Mouse (Mus musculus): ENCODE data around the gene Mettl25.

The Mettl25 gene

GRCm38 (mm10) chr10:105753831-105754605, 87.2 kb downstream of the Mettl25 start:
- in situ Hi-C loops (cut with MseI, MboI) = no loop called here

- in situ Hi-C loops (cut with MseI, MboI) = no loop called here
Observed at GRCm38 (mm10) chr10:105746019-105746418, 95.2 kb downstream of the Mettl25 start.

DNA sequence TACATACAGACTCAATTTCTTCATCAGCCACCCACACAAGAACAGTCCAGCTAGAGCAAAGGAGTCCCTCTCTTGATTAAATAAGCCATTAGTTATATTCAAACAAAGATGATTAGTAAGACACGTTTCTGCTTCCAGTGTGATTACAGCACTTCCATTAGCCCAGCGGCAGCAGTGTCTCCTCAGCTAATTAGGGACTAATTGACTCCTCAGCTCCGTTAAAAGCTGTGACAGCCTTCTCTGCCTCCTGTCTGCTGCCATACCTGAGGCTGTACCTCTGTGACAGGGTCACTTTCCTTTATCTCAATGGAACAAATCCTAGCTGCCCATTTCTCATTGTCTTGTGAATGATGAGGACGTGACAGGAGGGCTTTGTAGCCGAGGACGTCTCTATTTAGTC, 99.4 kb downstream of the Mettl25 start:
- in situ Hi-C loops (cut with MseI, MboI) = no loop called here

DNA sequence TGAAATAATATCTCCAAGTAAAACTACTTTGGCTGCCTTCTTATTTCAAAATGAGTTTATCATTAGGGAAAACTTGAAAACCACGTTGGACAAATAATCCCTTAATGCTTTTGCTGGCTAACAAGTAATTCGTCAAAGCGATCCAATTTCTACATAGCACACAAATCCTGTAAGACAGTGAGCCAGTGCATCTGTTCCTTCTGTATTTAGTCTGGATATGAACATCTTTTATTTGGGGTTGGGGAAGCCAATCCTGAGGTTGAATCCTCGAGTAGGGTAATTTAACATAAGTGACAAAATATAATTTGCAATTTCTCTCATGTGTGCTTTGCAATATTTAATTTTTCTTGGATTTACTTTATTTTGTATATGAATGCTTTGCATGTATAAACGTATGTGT, 102.2 kb downstream of the Mettl25 start:
- in situ Hi-C loops (cut with MseI, MboI) = no loop called here

- in situ Hi-C loops (cut with MseI, MboI) = no loop called here
Observed at GRCm38 (mm10) chr10:105727798-105728197, 113.4 kb downstream of the Mettl25 start.

GRCm38 (mm10) chr10:105727353-105727752, 113.8 kb downstream of the Mettl25 start:
- in situ Hi-C loops (cut with MseI, MboI) = no loop called here

GRCm38 (mm10) chr10:105714844-105715243, 126.3 kb downstream of the Mettl25 start:
- in situ Hi-C loops (cut with MseI, MboI) = no loop called here

DNA sequence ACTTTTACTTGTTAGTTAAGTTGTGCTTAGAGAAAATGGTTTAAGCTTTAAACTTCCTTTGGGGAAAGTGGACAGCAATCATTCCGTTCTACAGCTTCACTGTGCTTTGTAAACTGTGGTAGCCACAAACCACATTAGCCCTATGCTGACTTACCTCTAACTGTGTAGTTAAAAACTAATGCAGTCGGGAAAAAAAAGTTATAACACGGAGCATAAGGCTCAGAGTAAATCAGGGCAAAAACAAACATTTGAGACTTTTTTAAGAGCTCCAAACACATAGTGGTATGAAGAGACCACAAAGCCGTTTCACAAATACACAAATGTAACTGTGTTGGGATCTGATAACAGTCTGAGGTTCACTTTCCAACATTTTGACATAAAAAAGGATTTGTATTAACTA, 126.8 kb downstream of the Mettl25 start:
- in situ Hi-C loops (cut with MseI, MboI) = no loop called here

DNA sequence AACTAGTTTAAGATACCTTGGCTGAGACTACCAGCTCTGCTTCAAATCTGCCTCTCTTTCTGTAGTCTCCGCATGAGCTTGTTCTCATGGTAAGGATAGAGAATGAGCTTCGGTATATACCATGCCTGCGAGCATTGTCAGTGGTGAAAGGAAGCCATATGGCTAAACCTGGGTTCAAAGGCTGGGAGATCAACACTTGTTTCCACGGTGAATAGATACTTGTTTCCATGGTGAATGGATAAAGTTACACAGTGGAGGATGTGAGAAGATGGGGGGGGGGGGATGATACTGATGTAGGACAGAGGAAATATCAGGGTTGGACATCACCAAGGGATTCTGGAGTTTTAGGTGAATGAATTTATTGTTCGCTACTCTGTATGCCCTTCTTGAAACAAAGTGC, 128.0 kb downstream of the Mettl25 start:
- in situ Hi-C loops (cut with MseI, MboI) = no loop called here

Measured in mouse trophoblast stem cell (cell line).